Mouse (Mus musculus) intestine, embryonic 14.5 days (tissue): ENCODE measurements around the gene Tm4sf4. TPM values are rescaled to one million over a fixed set of nuclear protein-coding genes. Genes with fewer than 3 reads are reported as not detected.

ENCODE experiments used
- ATAC-seq: fragments of 200-750 bp; cut with Nextera tagmentation; replicated peaks from 2 replicates; pipeline ENCODE4 v1.8.0; 2017; ENCODE audit warnings: low read depth, moderate number of reproducible peaks, moderate TSS enrichment, moderate library complexity; ENCODE audit not compliant: low FRiP score, low TSS enrichment
- DNase-seq: peaks from one replicate; pipeline ENCODE4 v3.0.0-alpha.2; 2018; ENCODE audit warnings: low spot score
- H3K27ac ChIP-seq: fragments of 300-500 bp; sonication (generic); 2 replicates; pipeline ENCODE4 v1.5.1; 2014; ENCODE audit warnings: low read depth, mild to moderate bottlenecking, control low read depth
- H3K27me3 ChIP-seq: fragments of 300-500 bp; sonication (generic); replicated peaks from 2 replicates; pipeline ENCODE4 v1.6.1; 2014; ENCODE audit warnings: low read length, control low read depth; ENCODE audit not compliant: control insufficient read depth, insufficient read depth
- H3K36me3 ChIP-seq: fragments of 300-500 bp; sonication (generic); 2 replicates; pipeline ENCODE4 v1.6.1; 2014; ENCODE audit warnings: low read length, control low read depth; ENCODE audit not compliant: control insufficient read depth, insufficient read depth
- H3K4me1 ChIP-seq: fragments of 300-500 bp; sonication (generic); replicated peaks from 2 replicates; pipeline ENCODE4 v1.6.1; 2014; ENCODE audit warnings: low read length, control low read depth, mixed read lengths; ENCODE audit not compliant: control insufficient read depth, insufficient read depth
- H3K4me2 ChIP-seq: fragments of 300-500 bp; sonication (generic); 2 replicates; pipeline ENCODE4 v1.6.1; 2014; ENCODE audit warnings: low read length
- H3K4me3 ChIP-seq: fragments of 300-500 bp; sonication (generic); 2 replicates; pipeline ENCODE4 v1.5.1; 2014; ENCODE audit warnings: low read depth, low read length, control low read depth, mixed read lengths
- H3K9ac ChIP-seq: fragments of 300-500 bp; sonication (generic); 2 replicates; pipeline ENCODE4 v1.6.1; 2014; ENCODE audit warnings: mild to moderate bottlenecking, low read length
- H3K9me3 ChIP-seq: fragments of 300-500 bp; sonication (generic); 2 replicates; pipeline ENCODE4 v1.6.1; 2016; ENCODE audit warnings: low read length, control low read depth; ENCODE audit not compliant: control insufficient read depth
- WGBS: fragments of 180-500 bp; shearing (Covaris S2); extraction: QIAGEN DNeasy Blood & Tissue Kit; methylation state at CpG from one replicate; pipeline ENCODE4 v1.1.7; 2014; 5-methylcytosine and 5-hydroxymethylcytosine counted together
- polyA plus RNA-seq: library from polyadenylated mRNA; unstranded; fragments of >200 nt; fragmentation: Nextera tagmentation; extraction: Ambion mirVana; gene quantifications from 2 replicates; pipeline ENCODE4 v1.2.1, GENCODE M21; 2014

The Tm4sf4 gene
- polyA plus RNA-seq, 1 experiment from 2014 or later, result 53.0 TPM

- H3K4me1 ChIP-seq, result 0 out of 2 replicates have a peak, but pooled peaks cover 2% of the 10 kb centered on the region
- H3K27me3 ChIP-seq, result no peaks in the 10 kb centered on the region
- no peaks in the 10 kb centered on the region for H3K36me3 ChIP-seq
- no peaks in the 10 kb centered on the region for H3K9me3 ChIP-seq
- no peak overlapping the region for H3K4me2 ChIP-seq
- no peak for ATAC-seq
- no peak overlapping the region for H3K9ac ChIP-seq
- WGBS, result 15% methylated on average over 5 of the region's 5 CpGs
- no peak overlapping the region for H3K4me3 ChIP-seq
- no peak overlapping the region for H3K27ac ChIP-seq
- DNase-seq, result peak; percentile 51
Observed at GRCm38 (mm10) chr3:57428682-57429464, 3.8 kb downstream of the Tm4sf4 start.

- Histone ChIP-seq H3K27me3 (no peaks in the 10 kb centered on the region), H3K36me3 (no peaks in the 10 kb centered on the region), H3K27ac (no peak overlapping the region), H3K4me3 (no peak overlapping the region), H3K9me3 (no peaks in the 10 kb centered on the region), H3K9ac (no peak overlapping the region), H3K4me2 (no peak overlapping the region), H3K4me1 (0 out of 2 replicates have a peak, but pooled peaks cover 2% of the 10 kb centered on the region)
- 67% methylated on average over 4 of the region's 4 CpGs for WGBS
- ATAC-seq, result no peak
- peak; percentile 36 for DNase-seq
Observed at GRCm38 (mm10) chr3:57429486-57429885, 4.4 kb downstream of the Tm4sf4 start.

GRCm38 (mm10) chr3:57431706-57432105 lies 6.6 kb downstream of the Tm4sf4 start:
- ATAC-seq (no peak), DNase-seq (no peak)
- Histone ChIP-seq H3K36me3 (no peaks in the 10 kb centered on the region), H3K27ac (no peak overlapping the region), H3K27me3 (no peaks in the 10 kb centered on the region), H3K4me2 (no peak overlapping the region), H3K9me3 (no peaks in the 10 kb centered on the region), H3K4me3 (no peak overlapping the region), H3K9ac (no peak overlapping the region), H3K4me1 (0 out of 2 replicates have a peak, but pooled peaks cover 2% of the 10 kb centered on the region)
- 68% methylated on average over 3 of the region's 3 CpGs for WGBS

GRCm38 (mm10) chr3:57435364-57435763 lies 10.2 kb downstream of the Tm4sf4 start:
- Histone ChIP-seq H3K27ac (no peak overlapping the region), H3K27me3 (no peaks in the 10 kb centered on the region), H3K4me3 (no peak overlapping the region), H3K9ac (no peak overlapping the region), H3K9me3 (no peaks in the 10 kb centered on the region), H3K36me3 (no peaks in the 10 kb centered on the region), H3K4me2 (no peak overlapping the region), H3K4me1 (no peaks in the 10 kb centered on the region)
- ATAC-seq (no peak), DNase-seq (peak; percentile 35)
- 85% methylated on average over 8 of the region's 8 CpGs for WGBS

DNA sequence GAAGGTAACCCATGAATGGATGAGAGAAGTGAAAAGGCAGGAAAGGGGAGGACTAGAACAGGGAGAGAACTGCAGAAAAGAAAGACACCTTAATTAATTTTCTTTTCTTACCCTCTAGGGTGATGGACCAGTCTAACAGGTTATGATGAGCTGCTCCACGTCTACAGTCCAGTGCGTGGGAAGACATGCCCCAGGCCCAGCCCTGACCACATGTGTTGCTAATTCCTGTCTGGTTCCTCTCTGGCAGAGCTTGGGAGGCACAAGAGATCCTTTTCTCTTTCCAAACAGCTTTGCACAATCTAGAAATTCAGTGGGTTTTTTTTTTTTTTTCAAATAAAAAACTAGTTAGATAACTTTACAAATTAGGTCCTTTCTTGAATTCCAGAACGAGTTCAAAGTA lies 15.8 kb downstream of the Tm4sf4 start:
- Histone ChIP-seq H3K4me2 (no peak overlapping the region), H3K9ac (no peak overlapping the region), H3K9me3 (no peaks in the 10 kb centered on the region), H3K27me3 (no peaks in the 10 kb centered on the region), H3K27ac (no peak overlapping the region), H3K36me3 (no peaks in the 10 kb centered on the region), H3K4me1 (no peaks in the 10 kb centered on the region), H3K4me3 (no peak overlapping the region)
- DNase-seq (peak; percentile 42), ATAC-seq (no peak)
- WGBS, result 51% methylated on average over 3 of the region's 3 CpGs

DNA sequence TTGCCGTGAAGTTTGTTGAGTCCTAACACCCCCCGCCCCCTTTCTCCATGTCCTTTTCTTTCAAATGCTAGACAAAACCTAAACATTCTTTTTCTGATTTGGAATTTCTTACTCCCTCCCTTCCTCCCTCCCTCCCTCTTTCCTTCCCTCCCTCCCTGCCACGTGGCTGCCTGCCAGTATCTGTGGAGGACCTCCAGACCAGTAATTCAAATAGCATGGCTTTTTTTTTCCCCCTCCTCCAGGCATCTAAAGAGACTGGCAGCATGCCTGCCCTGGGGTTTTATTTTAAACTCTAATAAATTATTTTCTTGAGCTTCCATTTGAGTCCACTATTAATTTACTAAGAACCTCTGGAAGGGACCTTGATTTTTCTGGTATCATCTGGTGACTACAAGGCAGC lies 20.6 kb downstream of the Tm4sf4 start:
- Histone ChIP-seq H3K4me2 (no peak overlapping the region), H3K4me1 (no peaks in the 10 kb centered on the region), H3K9me3 (no peaks in the 10 kb centered on the region), H3K27me3 (no peaks in the 10 kb centered on the region), H3K36me3 (no peaks in the 10 kb centered on the region), H3K4me3 (no peak overlapping the region), H3K27ac (no peak overlapping the region), H3K9ac (no peak overlapping the region)
- WGBS, result 35% methylated on average over 3 of the region's 3 CpGs
- no peak for ATAC-seq
- peak; percentile 64 for DNase-seq

GRCm38 (mm10) chr3:57447889-57448288 lies 22.8 kb downstream of the Tm4sf4 start:
- Histone ChIP-seq H3K4me2 (no peak overlapping the region), H3K4me3 (no peak overlapping the region), H3K27me3 (no peaks in the 10 kb centered on the region), H3K36me3 (no peaks in the 10 kb centered on the region), H3K27ac (no peak overlapping the region), H3K9ac (no peak overlapping the region), H3K4me1 (no peaks in the 10 kb centered on the region), H3K9me3 (no peaks in the 10 kb centered on the region)
- ATAC-seq (no peak), DNase-seq (no peak)
- 47% methylated on average over 1 of the region's 1 CpGs for WGBS

DNA sequence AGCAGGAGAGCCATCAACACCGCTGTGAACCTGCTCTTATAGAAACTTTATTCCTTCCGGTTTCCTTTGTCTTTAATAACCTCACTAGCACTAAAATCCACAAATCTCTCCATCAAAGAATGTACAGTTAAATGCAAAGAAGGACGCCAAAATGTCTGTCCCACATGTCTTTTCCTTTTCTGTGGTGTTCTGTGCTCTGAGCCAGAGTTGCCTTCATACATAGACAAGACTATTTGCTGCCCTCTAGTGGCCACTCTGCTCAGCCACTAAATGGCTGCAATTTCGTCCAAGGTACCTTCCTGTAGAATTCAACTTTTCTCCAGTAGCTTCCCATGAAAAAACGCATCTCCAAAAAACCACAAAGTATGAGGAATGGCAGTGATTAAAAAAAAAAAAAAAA lies 23.3 kb downstream of the Tm4sf4 start:
- Histone ChIP-seq H3K27me3 (no peaks in the 10 kb centered on the region), H3K4me2 (no peak overlapping the region), H3K36me3 (no peaks in the 10 kb centered on the region), H3K27ac (no peak overlapping the region), H3K9ac (no peak overlapping the region), H3K4me1 (no peaks in the 10 kb centered on the region), H3K4me3 (no peak overlapping the region), H3K9me3 (no peaks in the 10 kb centered on the region)
- WGBS, result 31% methylated on average over 5 of the region's 5 CpGs
- DNase-seq, result peak; percentile 75
- ATAC-seq, result peak; percentile 53; the same call in 1 of the 2 replicates

DNA sequence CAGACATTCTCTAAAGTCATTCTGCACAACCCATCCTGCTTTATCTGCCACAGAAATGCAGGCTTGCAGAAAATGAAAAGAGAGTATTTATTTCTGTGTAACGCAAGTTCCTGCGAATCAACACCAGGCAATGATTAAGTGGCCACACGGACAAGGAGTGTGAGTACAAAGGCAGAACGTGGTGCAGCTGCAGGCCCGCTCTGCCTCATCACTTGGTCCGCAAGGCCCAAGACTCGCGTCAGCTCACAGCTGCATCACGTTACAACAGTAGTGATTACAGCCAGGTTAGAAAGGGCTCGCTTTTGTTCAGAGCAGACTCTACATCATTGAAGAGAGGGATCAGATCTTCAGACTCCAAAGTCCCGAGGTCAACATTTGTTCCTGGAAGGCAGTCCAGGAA lies 33.5 kb downstream of the Tm4sf4 start:
- Histone ChIP-seq H3K9me3 (no peaks in the 10 kb centered on the region), H3K9ac (no peak overlapping the region), H3K27me3 (no peaks in the 10 kb centered on the region), H3K27ac (no peak overlapping the region), H3K4me1 (no peaks in the 10 kb centered on the region), H3K4me3 (no peak overlapping the region), H3K4me2 (no peak overlapping the region), H3K36me3 (peaks cover 32% of the 10 kb centered on the region)
- DNase-seq, result peak; percentile 48
- no peak for ATAC-seq
- 41% methylated on average over 11 of the region's 11 CpGs for WGBS
